Mouse (Mus musculus): ENCODE measurements around the gene Egfl8. TPM values are rescaled to one million over a fixed set of nuclear protein-coding genes. Genes with fewer than 3 reads are reported as not detected.
A peak's percentile ranks its signal among the peaks of the same experiment; 100 is the strongest.

Gene Egfl8
- polyA plus RNA-seq, 1 experiment from 2014 or later, result 4.4 TPM

- Histone ChIP-seq H3K36me3 (ENCODE audit: control insufficient read depth, insufficient read depth, low read length) (no peaks in the 10 kb centered on the region; the same call in 1 of the 2 replicates), H3K4me2 (replicated peaks; ENCODE audit: low read depth) (peak overlapping the region; percentile 93), H3K4me1 (replicated peaks; ENCODE audit: control insufficient read depth, insufficient read depth) (peaks cover 19% of the 10 kb centered on the region), H3K27me3 (ENCODE audit: control insufficient read depth, insufficient read depth, low read length) (0 out of 2 replicates have a peak, but pooled peaks cover 2% of the 10 kb centered on the region), H3K9me3 (ENCODE audit: control insufficient read depth, low read length) (no peaks in the 10 kb centered on the region), H3K9ac (ENCODE audit: low read length) (peak overlapping the region; percentile 73), H3K4me3 (ENCODE audit: low read depth, low read length) (peak overlapping the region; percentile 67), H3K27ac (replicated peaks) (peak overlapping the region; percentile 97)
- TF ChIP-seq CTCF (IDR thresholded peaks at IDR 0.05; ENCODE audit: low read depth) (no peak), EP300 (optimal IDR thresholded peaks at IDR 0.05) (no peak)
- ATAC-seq (ENCODE audit: low FRiP score, low TSS enrichment) (no peak), DNase-seq (ENCODE audit: low spot score) (no peak)
- WGBS, result 56% methylated on average over 16 of the region's 16 CpGs
Observed at GRCm38 (mm10) chr17:34626062-34626772, 10.4 kb upstream of the Egfl8 start.

DNA sequence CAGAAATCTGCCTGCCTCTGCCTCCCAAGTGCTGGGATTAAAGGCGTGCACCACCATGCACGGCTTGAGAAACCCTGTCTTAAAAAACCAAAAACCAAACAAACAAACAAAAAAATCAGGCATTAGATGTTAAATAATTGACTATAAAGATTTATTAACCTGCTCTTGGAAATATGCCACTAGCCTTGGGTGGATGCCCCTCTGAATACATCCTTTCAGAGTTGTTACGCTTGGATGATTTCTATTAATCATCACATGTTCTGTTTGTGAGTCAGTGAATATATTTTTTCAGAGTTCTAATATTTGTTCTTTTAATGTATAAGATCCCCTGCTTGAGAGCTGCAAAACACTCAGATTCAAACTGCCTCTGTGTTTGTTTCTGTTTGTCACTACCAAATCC, 9.2 kb upstream of the Egfl8 start:
- H3K4me1 ChIP-seq (replicated peaks; ENCODE audit: control insufficient read depth, insufficient read depth), result peaks cover 13% of the 10 kb centered on the region
- TF ChIP-seq CTCF (IDR thresholded peaks at IDR 0.05; ENCODE audit: low read depth), result no peak
- no peak for TF ChIP-seq EP300 (optimal IDR thresholded peaks at IDR 0.05)
- no peak overlapping the region for H3K4me2 ChIP-seq (replicated peaks; ENCODE audit: low read depth)
- DNase-seq (ENCODE audit: low spot score) (no peak), ATAC-seq (ENCODE audit: low FRiP score, low TSS enrichment) (no peak)
- no peaks in the 10 kb centered on the region for H3K9me3 ChIP-seq (ENCODE audit: control insufficient read depth, low read length)
- peaks cover 4% of the 10 kb centered on the region; the same call in 1 of the 2 replicates for H3K36me3 ChIP-seq (ENCODE audit: control insufficient read depth, insufficient read depth, low read length)
- no peak overlapping the region for H3K9ac ChIP-seq (ENCODE audit: low read length)
- H3K27ac ChIP-seq (replicated peaks), result no peak overlapping the region
- WGBS, result 87% methylated on average over 3 of the region's 3 CpGs
- no peak overlapping the region for H3K4me3 ChIP-seq (ENCODE audit: low read depth, low read length)
- H3K27me3 ChIP-seq (ENCODE audit: control insufficient read depth, insufficient read depth, low read length), result no peaks in the 10 kb centered on the region

GRCm38 (mm10) chr17:34623161-34623560, 7.4 kb upstream of the Egfl8 start:
- DNase-seq (ENCODE audit: low spot score) (no peak), ATAC-seq (ENCODE audit: low FRiP score, low TSS enrichment) (no peak)
- no peaks in the 10 kb centered on the region for H3K9me3 ChIP-seq (ENCODE audit: control insufficient read depth, low read length)
- H3K9ac ChIP-seq (ENCODE audit: low read length), result no peak overlapping the region
- H3K36me3 ChIP-seq (ENCODE audit: control insufficient read depth, insufficient read depth, low read length), result peaks cover 4% of the 10 kb centered on the region; the same call in 1 of the 2 replicates
- peak; percentile 53 for TF ChIP-seq CTCF (IDR thresholded peaks at IDR 0.05; ENCODE audit: low read depth)
- no peak for TF ChIP-seq EP300 (optimal IDR thresholded peaks at IDR 0.05)
- no peak overlapping the region for H3K27ac ChIP-seq (replicated peaks)
- H3K4me1 ChIP-seq (replicated peaks; ENCODE audit: control insufficient read depth, insufficient read depth), result peaks cover 3% of the 10 kb centered on the region; the same call in 1 of the 2 replicates
- no peak overlapping the region for H3K4me2 ChIP-seq (replicated peaks; ENCODE audit: low read depth)
- no peak overlapping the region for H3K4me3 ChIP-seq (ENCODE audit: low read depth, low read length)
- 81% methylated on average over 9 of the region's 9 CpGs for WGBS
- no peaks in the 10 kb centered on the region for H3K27me3 ChIP-seq (ENCODE audit: control insufficient read depth, insufficient read depth, low read length)

- peaks cover 10% of the 10 kb centered on the region; the same call in 1 of the 2 replicates for H3K36me3 ChIP-seq (ENCODE audit: control insufficient read depth, insufficient read depth, low read length)
- no peak overlapping the region for H3K9ac ChIP-seq (ENCODE audit: low read length)
- TF ChIP-seq EP300 (optimal IDR thresholded peaks at IDR 0.05), result no peak
- TF ChIP-seq CTCF (IDR thresholded peaks at IDR 0.05; ENCODE audit: low read depth), result no peak
- DNase-seq (ENCODE audit: low spot score) (no peak), ATAC-seq (ENCODE audit: low FRiP score, low TSS enrichment) (no peak)
- no peaks in the 10 kb centered on the region for H3K4me1 ChIP-seq (replicated peaks; ENCODE audit: control insufficient read depth, insufficient read depth)
- H3K27ac ChIP-seq (replicated peaks), result no peak overlapping the region
- no peak overlapping the region for H3K4me2 ChIP-seq (replicated peaks; ENCODE audit: low read depth)
- WGBS, result 59% methylated on average over 8 of the region's 8 CpGs
- no peaks in the 10 kb centered on the region for H3K27me3 ChIP-seq (ENCODE audit: control insufficient read depth, insufficient read depth, low read length)
- H3K4me3 ChIP-seq (ENCODE audit: low read depth, low read length), result no peak overlapping the region
- no peaks in the 10 kb centered on the region for H3K9me3 ChIP-seq (ENCODE audit: control insufficient read depth, low read length)
Observed at GRCm38 (mm10) chr17:34621006-34621405, 5.2 kb upstream of the Egfl8 start.

DNA sequence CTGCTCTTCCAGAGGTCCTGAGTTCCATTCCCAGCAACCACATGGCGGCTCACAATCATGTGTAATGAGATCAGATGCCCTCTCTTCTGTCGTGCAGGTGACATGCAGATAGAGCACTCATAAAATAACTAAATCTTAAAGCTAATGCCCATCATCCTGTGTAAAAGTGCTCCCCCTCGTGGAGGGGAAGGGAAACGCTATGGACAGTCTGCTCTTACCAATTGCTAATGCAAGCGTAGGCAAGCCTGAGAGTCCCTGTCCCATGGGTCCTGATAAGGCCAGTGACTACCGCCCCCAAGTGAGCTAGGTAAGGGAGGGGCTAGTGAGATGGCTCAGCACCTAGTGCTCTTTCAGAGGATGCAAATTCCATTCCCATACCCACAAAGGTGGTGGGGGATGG, 3.2 kb upstream of the Egfl8 start:
- Histone ChIP-seq H3K4me1 (replicated peaks; ENCODE audit: control insufficient read depth, insufficient read depth) (no peaks in the 10 kb centered on the region), H3K27me3 (ENCODE audit: control insufficient read depth, insufficient read depth, low read length) (no peaks in the 10 kb centered on the region), H3K36me3 (ENCODE audit: control insufficient read depth, insufficient read depth, low read length) (peaks cover 12% of the 10 kb centered on the region), H3K9ac (ENCODE audit: low read length) (no peak overlapping the region), H3K27ac (replicated peaks) (no peak overlapping the region), H3K4me3 (ENCODE audit: low read depth, low read length) (no peak overlapping the region), H3K4me2 (replicated peaks; ENCODE audit: low read depth) (no peak overlapping the region), H3K9me3 (ENCODE audit: control insufficient read depth, low read length) (no peaks in the 10 kb centered on the region)
- WGBS, result 20% methylated on average over 6 of the region's 6 CpGs
- TF ChIP-seq CTCF (IDR thresholded peaks at IDR 0.05; ENCODE audit: low read depth) (peak; percentile 84), EP300 (optimal IDR thresholded peaks at IDR 0.05) (no peak)
- DNase-seq (ENCODE audit: low spot score), result peak; percentile 69
- peak; percentile 31; the same call in 1 of the 2 replicates for ATAC-seq (ENCODE audit: low FRiP score, low TSS enrichment)

DNA sequence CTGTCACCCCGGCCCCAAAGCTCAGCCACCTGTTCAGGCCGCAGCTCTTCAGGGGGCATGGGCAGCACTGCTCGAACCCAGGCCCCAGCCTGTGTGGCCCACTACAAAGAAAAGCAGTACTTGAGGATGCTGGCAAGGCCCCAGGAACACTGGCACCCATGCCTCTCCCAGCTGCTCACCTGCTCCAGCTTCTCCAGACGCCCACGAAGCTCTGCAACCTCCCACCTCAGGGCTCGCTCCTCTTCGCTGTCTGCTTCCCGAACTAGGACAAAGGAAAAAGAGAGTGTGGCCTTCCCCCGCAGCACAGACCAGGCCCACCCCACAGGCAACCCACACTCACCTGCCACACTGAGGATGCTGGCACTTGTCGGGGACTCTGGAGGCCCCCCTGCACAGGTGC, 1.9 kb downstream of the Egfl8 start:
- Histone ChIP-seq H3K27me3 (ENCODE audit: control insufficient read depth, insufficient read depth, low read length) (no peaks in the 10 kb centered on the region), H3K4me3 (ENCODE audit: low read depth, low read length) (no peak overlapping the region), H3K9ac (ENCODE audit: low read length) (no peak overlapping the region), H3K9me3 (ENCODE audit: control insufficient read depth, low read length) (no peaks in the 10 kb centered on the region), H3K36me3 (ENCODE audit: control insufficient read depth, insufficient read depth, low read length) (peaks cover 35% of the 10 kb centered on the region), H3K27ac (replicated peaks) (no peak overlapping the region), H3K4me1 (replicated peaks; ENCODE audit: control insufficient read depth, insufficient read depth) (0 out of 2 replicates have a peak, but pooled peaks cover under 1% of the 10 kb centered on the region), H3K4me2 (replicated peaks; ENCODE audit: low read depth) (no peak overlapping the region)
- WGBS, result 85% methylated on average over 10 of the region's 10 CpGs
- no peak for DNase-seq (ENCODE audit: low spot score)
- no peak for ATAC-seq (ENCODE audit: low FRiP score, low TSS enrichment)
- no peak for TF ChIP-seq CTCF (IDR thresholded peaks at IDR 0.05; ENCODE audit: low read depth)
- TF ChIP-seq EP300 (optimal IDR thresholded peaks at IDR 0.05), result no peak

All from stomach, postnatal 0 days (tissue).